Mouse (Mus musculus) hindbrain, embryonic 12.5 days (tissue): Measurements from ENCODE around the gene Snapc5. TPM values are rescaled to one million over a fixed set of nuclear protein-coding genes. Genes with fewer than 3 reads are reported as not detected.
"Not testable (repeated sequence)": the region's sequence is repeated elsewhere in the genome, so short reads cannot be mapped to it uniquely, and the experiment has no call there.

ENCODE experiments used
- ATAC-seq: fragments of 200-750 bp; cut with Nextera tagmentation; 2 replicates; pipeline ENCODE4 v1.8.0; 2017; ENCODE audit warnings: moderate TSS enrichment; ENCODE audit not compliant: low FRiP score
- H3K27ac ChIP-seq: fragments of 300-500 bp; sonication (generic); 2 replicates; pipeline ENCODE4 v1.5.1; 2016; ENCODE audit warnings: mild to moderate bottlenecking
- H3K27me3 ChIP-seq: fragments of 300-500 bp; sonication (generic); 2 replicates; pipeline ENCODE4 v1.6.1; 2016; ENCODE audit warnings: mild to moderate bottlenecking
- H3K36me3 ChIP-seq: fragments of 300-500 bp; sonication (generic); 2 replicates; pipeline ENCODE4 v1.6.1; 2016; ENCODE audit warnings: mild to moderate bottlenecking
- H3K4me1 ChIP-seq: fragments of 300-500 bp; sonication (generic); 2 replicates; pipeline ENCODE4 v1.6.1; 2016
- H3K4me2 ChIP-seq: fragments of 300-500 bp; sonication (generic); replicated peaks from 2 replicates; pipeline ENCODE4 v1.6.1; 2016; ENCODE audit warnings: mild to moderate bottlenecking
- H3K4me3 ChIP-seq: fragments of 300-500 bp; sonication (generic); 2 replicates; pipeline ENCODE4 v1.5.1; 2016; ENCODE audit warnings: mild to moderate bottlenecking
- H3K9ac ChIP-seq: fragments of 300-500 bp; sonication (generic); 2 replicates; pipeline ENCODE4 v1.6.1; 2016; ENCODE audit warnings: mild to moderate bottlenecking, moderate library complexity
- H3K9me3 ChIP-seq: fragments of 300-500 bp; sonication (generic); replicated peaks from 2 replicates; pipeline ENCODE4 v1.6.1; 2016; ENCODE audit warnings: mild to moderate bottlenecking
- WGBS: fragments of 180-500 bp; shearing (Covaris S2); methylation state at CpG from one replicate; pipeline ENCODE4 v1.1.7; 2016; 5-methylcytosine and 5-hydroxymethylcytosine counted together
- polyA plus RNA-seq: library from polyadenylated mRNA; unstranded; fragments of >200 nt; fragmentation: Nextera tagmentation; extraction: Ambion mirVana; gene quantifications from 2 replicates; pipeline ENCODE4 v1.2.1, GENCODE M21; 2016

The Snapc5 gene
- polyA plus RNA-seq, 1 experiment from 2014 or later = 36.2 TPM

- no peaks in the 10 kb centered on the region for H3K9me3 ChIP-seq
- H3K27ac ChIP-seq = no peak overlapping the region
- 92% methylated on average over 11 of the region's 11 CpGs for WGBS
- ATAC-seq = no peak
- no peak overlapping the region for H3K9ac ChIP-seq
- H3K36me3 ChIP-seq = peaks cover 39% of the 10 kb centered on the region
- peaks cover 30% of the 10 kb centered on the region for H3K4me1 ChIP-seq
- no peaks in the 10 kb centered on the region for H3K27me3 ChIP-seq
- H3K4me2 ChIP-seq = no peak overlapping the region
- no peak overlapping the region for H3K4me3 ChIP-seq
Observed at GRCm38 (mm10) chr9:64175378-64175777, 3.7 kb upstream of the Snapc5 start.

- Histone ChIP-seq H3K27ac (peak overlapping the region; percentile 86), H3K9ac (0 out of 2 replicates have a peak overlapping the region, but pooled peaks have one; percentile 60), H3K4me1 (peaks cover 23% of the 10 kb centered on the region), H3K36me3 (peaks cover 61% of the 10 kb centered on the region), H3K4me3 (peak overlapping the region; percentile 69), H3K4me2 (peak overlapping the region; percentile 58), H3K27me3 (no peaks in the 10 kb centered on the region), H3K9me3 (no peaks in the 10 kb centered on the region)
- WGBS = 39% methylated on average over 3 of the region's 3 CpGs
- peak; percentile 78 for ATAC-seq
Observed at GRCm38 (mm10) chr9:64178610-64178973, 482 bp upstream of the Snapc5 start.

DNA sequence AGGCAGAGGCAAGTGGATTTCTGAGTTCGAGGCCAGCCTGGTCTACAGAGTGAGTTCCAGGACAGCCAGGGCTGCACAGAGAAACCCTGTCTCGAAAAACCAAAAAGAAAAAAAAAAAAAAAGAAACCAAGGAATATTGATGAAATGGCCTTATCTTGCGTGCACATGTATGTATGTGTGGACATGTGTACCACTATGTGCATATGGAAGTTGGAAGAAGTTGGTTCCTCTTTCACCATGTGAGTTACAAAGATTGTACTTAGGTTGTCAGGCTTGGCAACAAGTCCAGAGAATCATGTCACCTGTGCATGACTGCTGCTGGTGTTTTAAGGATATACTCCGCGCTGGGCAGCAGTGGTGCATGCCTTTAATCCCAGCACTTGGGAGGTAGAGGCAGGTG lies 4.2 kb downstream of the Snapc5 start:
- ATAC-seq, H3K27me3 ChIP-seq, H3K9me3 ChIP-seq, H3K4me3 ChIP-seq, H3K4me2 ChIP-seq, H3K4me1 ChIP-seq, H3K27ac ChIP-seq, H3K9ac ChIP-seq: not testable (repeated sequence)
- WGBS = 98% methylated on average over 5 of the region's 5 CpGs
- peaks cover 49% of the 10 kb centered on the region for H3K36me3 ChIP-seq

DNA sequence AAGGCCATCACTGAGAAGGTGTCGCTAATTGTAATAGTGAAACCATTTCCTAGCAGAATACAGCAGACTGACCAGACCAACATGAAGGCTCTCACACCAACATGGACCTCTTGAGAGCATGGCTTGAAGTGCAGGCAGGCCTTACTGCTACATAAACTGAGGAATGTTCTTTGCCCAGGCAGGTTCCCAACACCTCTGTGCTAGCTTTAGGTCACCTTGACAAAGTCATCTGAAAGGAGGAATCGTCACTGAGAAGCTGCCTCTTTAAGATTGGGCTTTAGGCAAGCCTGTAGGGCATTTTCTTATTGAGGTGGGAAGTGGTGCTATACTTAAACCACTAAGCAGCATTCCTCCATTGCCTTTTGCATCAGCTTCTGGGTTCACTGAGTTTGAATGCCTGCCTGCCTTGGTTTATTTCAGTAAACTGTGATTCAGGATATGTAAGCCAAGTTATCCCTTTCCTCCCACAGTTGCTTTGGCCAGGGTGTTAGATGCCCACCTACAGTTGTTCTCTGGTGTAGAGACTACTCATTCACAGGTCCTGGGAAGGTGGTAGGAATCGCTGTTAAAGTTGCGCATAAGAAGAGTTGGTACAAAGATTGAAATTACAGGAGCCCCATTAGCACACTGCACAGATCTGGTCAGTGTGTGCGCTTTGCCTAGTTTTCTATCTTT lies 5.2 kb downstream of the Snapc5 start:
- Histone ChIP-seq H3K36me3 (peaks cover 59% of the 10 kb centered on the region), H3K9me3 (no peaks in the 10 kb centered on the region), H3K9ac (no peak overlapping the region), H3K4me2 (no peak overlapping the region), H3K4me3 (no peak overlapping the region), H3K27ac (no peak overlapping the region), H3K4me1 (peaks cover 8% of the 10 kb centered on the region), H3K27me3 (no peaks in the 10 kb centered on the region)
- ATAC-seq = no peak
- 94% methylated on average over 5 of the region's 5 CpGs for WGBS

- H3K4me2 ChIP-seq = no peak overlapping the region
- H3K9me3 ChIP-seq = no peaks in the 10 kb centered on the region
- no peaks in the 10 kb centered on the region for H3K27me3 ChIP-seq
- H3K4me3 ChIP-seq = no peak overlapping the region
- H3K4me1 ChIP-seq = no peaks in the 10 kb centered on the region
- WGBS = 97% methylated on average over 1 of the region's 1 CpGs
- H3K9ac ChIP-seq = no peak overlapping the region
- no peak for ATAC-seq
- peaks cover 39% of the 10 kb centered on the region for H3K36me3 ChIP-seq
- H3K27ac ChIP-seq = no peak overlapping the region
Observed at GRCm38 (mm10) chr9:64193879-64194278, 14.8 kb downstream of the Snapc5 start.

DNA sequence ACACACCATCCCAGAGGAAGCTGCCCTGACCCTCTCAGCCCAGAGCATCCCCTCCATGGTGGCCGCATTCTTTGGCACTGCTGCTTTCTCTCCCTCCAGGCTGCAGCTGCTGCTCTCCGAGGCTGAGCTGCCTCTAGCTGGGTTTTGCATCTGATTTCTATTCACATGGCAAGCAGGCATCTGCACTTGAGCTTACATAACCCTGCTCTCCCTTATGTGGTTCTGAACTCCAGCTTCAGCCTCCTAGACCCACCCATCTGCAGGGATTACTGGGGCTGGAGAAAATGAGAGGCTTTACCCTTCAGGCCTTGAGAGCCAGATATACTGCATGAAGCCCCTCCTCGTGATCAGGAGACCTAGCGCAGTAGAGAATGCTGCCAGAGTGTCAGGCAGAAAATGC lies 16.5 kb downstream of the Snapc5 start:
- Histone ChIP-seq H3K9ac (no peak overlapping the region), H3K27ac (no peak overlapping the region), H3K36me3 (peaks cover 35% of the 10 kb centered on the region)

DNA sequence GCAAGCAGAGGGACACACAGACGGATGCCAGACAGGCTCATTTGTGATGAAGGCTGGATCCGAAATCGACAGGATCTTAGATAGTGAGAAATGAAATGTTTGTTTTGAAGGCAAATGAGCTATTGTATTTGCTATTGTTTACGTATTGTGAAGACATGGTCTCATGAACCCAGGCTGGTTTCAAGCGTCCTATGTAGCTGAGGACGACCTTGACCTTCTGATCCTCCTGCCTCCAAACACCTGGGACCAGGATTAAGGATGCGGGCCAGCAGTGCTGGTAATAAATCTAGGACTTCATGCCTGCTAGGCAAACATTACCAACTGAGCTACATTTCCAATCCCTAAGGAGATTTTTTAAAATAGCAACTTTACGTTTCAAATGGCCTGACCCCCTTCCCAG lies 18.4 kb downstream of the Snapc5 start:
- no peak for ATAC-seq
- no peak overlapping the region for H3K27ac ChIP-seq
- WGBS = 92% methylated on average over 8 of the region's 8 CpGs
- no peak overlapping the region for H3K4me2 ChIP-seq
- no peaks in the 10 kb centered on the region for H3K27me3 ChIP-seq
- no peaks in the 10 kb centered on the region for H3K4me1 ChIP-seq
- peaks cover 24% of the 10 kb centered on the region for H3K36me3 ChIP-seq
- no peak overlapping the region for H3K9ac ChIP-seq
- H3K9me3 ChIP-seq = no peaks in the 10 kb centered on the region
- no peak overlapping the region for H3K4me3 ChIP-seq

More for the DNA sequence above, 16.5 kb downstream of the Snapc5 start:
- H3K4me3 ChIP-seq = no peak overlapping the region
- no peak overlapping the region for H3K4me2 ChIP-seq
- WGBS = 84% methylated on average over 4 of the region's 4 CpGs
- H3K9me3 ChIP-seq = no peaks in the 10 kb centered on the region
- no peak for ATAC-seq
- H3K4me1 ChIP-seq = no peaks in the 10 kb centered on the region
- no peaks in the 10 kb centered on the region for H3K27me3 ChIP-seq

GRCm38 (mm10) chr9:64198068-64198762 lies 19.1 kb downstream of the Snapc5 start:
- ATAC-seq = no peak
- H3K9me3 ChIP-seq = no peaks in the 10 kb centered on the region
- H3K9ac ChIP-seq = no peak overlapping the region
- 95% methylated on average over 5 of the region's 5 CpGs for WGBS
- H3K36me3 ChIP-seq = peaks cover 24% of the 10 kb centered on the region
- no peaks in the 10 kb centered on the region for H3K27me3 ChIP-seq
- H3K4me3 ChIP-seq = no peak overlapping the region
- H3K27ac ChIP-seq = no peak overlapping the region
- no peak overlapping the region for H3K4me2 ChIP-seq
- no peaks in the 10 kb centered on the region for H3K4me1 ChIP-seq

DNA sequence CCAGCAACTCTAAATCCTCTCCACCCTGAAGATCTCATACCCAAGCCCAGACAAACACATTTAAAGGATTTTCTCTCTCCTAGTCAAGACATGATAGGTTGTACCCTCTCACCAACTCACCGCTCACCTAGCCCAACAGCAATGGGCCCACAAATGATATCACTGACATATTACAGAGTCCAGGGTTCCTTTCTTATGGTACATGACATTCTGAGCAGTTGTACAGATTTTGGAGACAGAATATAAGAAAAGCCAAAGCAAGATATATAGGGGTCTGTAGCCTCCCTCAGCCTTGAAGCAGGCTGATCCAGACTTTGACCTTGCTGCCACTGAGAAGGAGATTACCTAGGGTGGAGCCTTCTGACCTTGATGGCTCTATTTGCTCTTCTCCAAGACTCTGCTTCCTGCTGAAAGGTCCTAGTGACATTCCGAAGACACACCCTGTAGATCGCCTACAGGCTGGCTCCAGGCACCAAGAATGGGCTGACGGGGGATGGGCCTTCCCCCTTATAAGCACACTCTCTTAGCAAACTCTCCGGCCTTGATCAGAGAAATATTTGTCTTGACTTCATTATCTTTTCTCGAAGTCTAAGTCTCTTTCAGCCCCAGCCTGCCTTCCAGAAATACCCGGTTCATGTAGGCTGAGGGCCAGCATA lies 19.8 kb downstream of the Snapc5 start:
- not testable (repeated sequence) for ATAC-seq
- 83% methylated on average over 7 of the region's 7 CpGs for WGBS

DNA sequence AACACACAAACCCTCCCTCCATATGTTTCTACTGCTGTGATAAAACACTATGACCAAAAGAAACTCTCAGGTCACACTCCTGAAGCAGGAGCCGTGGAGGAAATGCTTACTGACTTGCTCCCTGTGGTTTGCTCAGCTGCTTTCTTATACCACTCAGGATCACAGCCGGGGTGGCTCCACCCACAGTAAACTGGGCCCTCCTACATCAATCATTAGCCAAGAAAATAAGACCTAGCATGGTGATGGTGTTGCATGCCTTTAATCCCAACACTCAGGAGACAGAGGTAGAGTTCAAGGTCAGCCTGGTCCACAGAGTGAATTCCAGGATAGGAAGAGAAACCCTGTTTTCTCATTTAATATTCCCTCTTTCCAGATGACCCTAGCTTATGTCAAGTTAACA lies 20.8 kb downstream of the Snapc5 start:
- WGBS = 88% methylated on average over 2 of the region's 2 CpGs
- Histone ChIP-seq H3K9me3 (no peaks in the 10 kb centered on the region), H3K27me3 (no peaks in the 10 kb centered on the region), H3K4me3 (no peak overlapping the region), H3K9ac (no peak overlapping the region), H3K27ac (no peak overlapping the region), H3K36me3 (peaks cover 29% of the 10 kb centered on the region), H3K4me1 (no peaks in the 10 kb centered on the region), H3K4me2 (no peak overlapping the region)
- no peak for ATAC-seq

More for the DNA sequence above, 19.8 kb downstream of the Snapc5 start:
- not testable (repeated sequence) for H3K4me3 ChIP-seq, H3K9ac ChIP-seq, H3K4me2 ChIP-seq, H3K27me3 ChIP-seq, H3K9me3 ChIP-seq, H3K27ac ChIP-seq, H3K4me1 ChIP-seq
- H3K36me3 ChIP-seq = peaks cover 22% of the 10 kb centered on the region

DNA sequence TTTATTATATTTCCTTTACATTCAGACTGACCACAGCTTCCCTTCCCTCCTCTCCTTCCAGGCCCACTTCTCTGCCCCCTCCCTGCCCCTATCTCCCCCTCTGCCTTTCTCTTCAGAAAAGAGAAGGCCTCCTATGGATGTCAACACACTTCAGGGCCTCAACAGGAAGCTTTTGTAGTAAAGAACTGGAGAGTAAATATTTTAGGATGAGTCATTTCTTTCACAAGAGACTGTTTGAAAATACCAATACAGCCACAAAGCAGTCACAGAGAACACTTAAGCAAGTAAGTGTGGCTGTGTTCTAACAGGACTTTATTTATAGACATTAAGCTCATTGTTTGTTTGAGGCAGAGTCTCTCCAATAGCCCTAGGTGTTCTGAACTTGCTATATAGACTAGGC lies 23.3 kb downstream of the Snapc5 start:
- Histone ChIP-seq H3K27ac (no peak overlapping the region), H3K9ac (no peak overlapping the region), H3K4me3 (no peak overlapping the region), H3K9me3 (no peaks in the 10 kb centered on the region), H3K4me1 (no peaks in the 10 kb centered on the region), H3K4me2 (no peak overlapping the region), H3K27me3 (no peaks in the 10 kb centered on the region), H3K36me3 (peaks cover 25% of the 10 kb centered on the region)
- no peak for ATAC-seq

- no peak for ATAC-seq
Observed at GRCm38 (mm10) chr9:64202866-64203265, 23.8 kb downstream of the Snapc5 start.

More at GRCm38 (mm10) chr9:64202866-64203265, 23.8 kb downstream of the Snapc5 start:
- H3K4me1 ChIP-seq = no peaks in the 10 kb centered on the region
- peaks cover 25% of the 10 kb centered on the region for H3K36me3 ChIP-seq
- no peak overlapping the region for H3K9ac ChIP-seq
- H3K4me2 ChIP-seq = no peak overlapping the region
- no peaks in the 10 kb centered on the region for H3K9me3 ChIP-seq
- no peak overlapping the region for H3K4me3 ChIP-seq
- no peaks in the 10 kb centered on the region for H3K27me3 ChIP-seq
- no peak overlapping the region for H3K27ac ChIP-seq
